Comparison of ENCODE assay signal across 9 mouse cellular contexts in the genomic region with DNA sequence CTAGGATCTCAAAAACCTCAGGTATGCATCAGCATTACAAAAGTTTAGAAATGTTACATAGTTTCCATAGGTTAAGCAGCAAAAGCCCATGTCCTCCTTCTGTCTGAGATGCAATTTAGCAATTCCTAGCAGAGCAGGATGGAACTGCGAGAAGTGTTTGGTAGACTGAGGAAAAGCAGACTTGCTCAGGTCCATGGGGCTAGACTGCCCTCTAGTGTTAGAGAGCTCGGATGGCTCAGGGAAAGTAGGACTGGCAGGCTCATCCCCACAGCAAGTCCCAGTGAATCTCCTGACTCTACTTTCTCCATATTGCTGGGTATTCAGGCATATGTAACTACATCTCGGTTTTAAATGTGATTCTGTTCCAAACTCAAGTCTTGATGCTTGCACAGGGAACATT. TPM values are rescaled to one million over a fixed set of nuclear protein-coding genes. Genes with fewer than 3 reads are reported as not detected.
DNase-seq lines count a peak whose midpoint lies in the region; ATAC-seq and TF ChIP-seq lines count a peak whose summit lies in the region.
"Had no signal": no experiment of that assay in that cellular context is flagged by ENCODE, and none has a peak within 500 bp of the region (broad histone marks: within the 10 kb centered on the region; RNA-seq: fewer than 3 reads in every experiment).

No protein-coding gene starts in this region.

- H3K27ac ChIP-seq in heart, embryonic 11.5 days (ENCODE audit: low read depth, low read length) = no peak overlapping the region
- H3K27ac ChIP-seq in hindbrain, embryonic 14.5 days = no peak overlapping the region
- no peak overlapping the region for H3K27ac ChIP-seq in midbrain, embryonic 10.5 days (replicated peaks)

- no peak overlapping the region for H3K4me3 ChIP-seq in heart, embryonic 11.5 days (ENCODE audit: low read depth, low read length)
- no peak overlapping the region for H3K4me3 ChIP-seq in hindbrain, embryonic 14.5 days (replicated peaks; ENCODE audit: low read length)
- H3K4me3 ChIP-seq in midbrain, embryonic 10.5 days = no peak overlapping the region
- H3K4me3 ChIP-seq: megakaryocyte, embryonic 14.5 days had no signal

- ATAC-seq in heart, embryonic 11.5 days (replicated peaks; ENCODE audit: insufficient number of reproducible peaks, low FRiP score, low TSS enrichment) = no peak; the same call in 1 of the 2 replicates
- ATAC-seq in erythroid progenitor cell, adult 5-6 weeks (replicated peaks; ENCODE audit: low FRiP score, poor library complexity, severe bottlenecking) = peak; percentile 72; the same call in 1 of the 2 replicates
- peak; percentile 90 for ATAC-seq in hindbrain, embryonic 14.5 days (ENCODE audit: low FRiP score)

- no peaks in the 10 kb centered on the region for H3K9me3 ChIP-seq in heart, embryonic 11.5 days (replicated peaks; ENCODE audit: control insufficient read depth, low read length)
- H3K9me3 ChIP-seq in hindbrain, embryonic 14.5 days (ENCODE audit: control insufficient read depth, low read length) = no peaks in the 10 kb centered on the region
- H3K9me3 ChIP-seq in midbrain, embryonic 10.5 days (replicated peaks) = no peaks in the 10 kb centered on the region

- H3K4me1 ChIP-seq in heart, embryonic 11.5 days (ENCODE audit: control insufficient read depth, insufficient read depth, low read length) = peaks cover 9% of the 10 kb centered on the region
- no peaks in the 10 kb centered on the region for H3K4me1 ChIP-seq in hindbrain, embryonic 14.5 days (replicated peaks; ENCODE audit: control insufficient read depth, insufficient read depth, low read length)
- peaks cover 17% of the 10 kb centered on the region for H3K4me1 ChIP-seq in midbrain, embryonic 10.5 days
- H3K4me1 ChIP-seq: megakaryocyte, embryonic 14.5 days had no signal

- no peak overlapping the region for H3K9ac ChIP-seq in heart, embryonic 11.5 days (ENCODE audit: low read depth, low read length)
- H3K9ac ChIP-seq in hindbrain, embryonic 14.5 days = no peak overlapping the region

- no peak overlapping the region for H3K4me2 ChIP-seq in heart, embryonic 11.5 days
- no peak overlapping the region for H3K4me2 ChIP-seq in hindbrain, embryonic 14.5 days (replicated peaks)

- WGBS in heart, embryonic 11.5 days (ENCODE audit: insufficient replicate concordance) = 8% methylated on average over 3 of the region's 3 CpGs
- 4% methylated on average over 3 of the region's 3 CpGs for WGBS in hindbrain, embryonic 14.5 days
- 13% methylated on average over 3 of the region's 3 CpGs for WGBS in midbrain, embryonic 10.5 days

- peak; percentile 94 for TF ChIP-seq CTCF in brain, embryonic 14.5 days (IDR thresholded peaks at IDR 0.05; ENCODE audit: borderline replicate concordance, extremely low read depth, insufficient read depth, insufficient read length)

- TF ChIP-seq POLR2A in brain, embryonic 14.5 days (IDR thresholded peaks at IDR 0.05; ENCODE audit: borderline replicate concordance, extremely low read depth, insufficient read depth, insufficient read length, poor library complexity, severe bottlenecking) = no peak

- DNase-seq in heart, adult 18-20 months = peak; percentile 62 to 80
- DNase-seq in brain, embryonic 14.5 days (ENCODE audit: low read depth) = peak; percentile 92
- DNase-seq in hindbrain, embryonic 14.5 days (ENCODE audit: low spot score) = peak; percentile 90
- DNase-seq in left cerebral cortex, adult 18-20 months (ENCODE audit: low spot score in 2 of 2) = peak; percentile 65 to 71
- DNase-seq in midbrain, embryonic 10.5 days (ENCODE audit: low spot score) = peak; percentile 72
- DNase-seq in spleen, adult 12 weeks (ENCODE audit: low spot score) = peak; percentile 33

- no peaks in the 10 kb centered on the region for H3K27me3 ChIP-seq in heart, embryonic 11.5 days (ENCODE audit: control insufficient read depth, insufficient read depth, low read length)
- no peaks in the 10 kb centered on the region for H3K27me3 ChIP-seq in hindbrain, embryonic 14.5 days (ENCODE audit: control insufficient read depth, insufficient read depth, low read length)
- H3K27me3 ChIP-seq in midbrain, embryonic 10.5 days (ENCODE audit: low read depth, poor library complexity, severe bottlenecking) = 0 out of 2 replicates have a peak, but pooled peaks cover 8% of the 10 kb centered on the region

- no peaks in the 10 kb centered on the region for H3K36me3 ChIP-seq in heart, embryonic 11.5 days (ENCODE audit: control insufficient read depth, insufficient read depth, low read length)
- H3K36me3 ChIP-seq in hindbrain, embryonic 14.5 days (replicated peaks; ENCODE audit: control insufficient read depth, insufficient read depth) = peaks cover 2% of the 10 kb centered on the region
- H3K36me3 ChIP-seq in midbrain, embryonic 10.5 days = peaks cover 2% of the 10 kb centered on the region; the same call in 1 of the 2 replicates

RNA-seq across cellular contexts. Expression of gene Sorbs1, which starts 31.3 kb away (rescaled TPM):
- total RNA-seq in heart, adult 18-20 months (2021) = 100 to 1,000 TPM; 642 to 766 TPM
- 90.6 and 93.6 TPM in 2 replicates for polyA plus RNA-seq in heart, embryonic 11.5 days (2014; fragmentation: Nextera tagmentation; extraction: Ambion mirVana)
- polyA plus RNA-seq in brain, embryonic 14.5 days (2012; rRNA removed) = 63.5 and 66.4 TPM in 2 replicates
- total RNA-seq in erythroid progenitor cell, adult 5-6 weeks (2015; ENCODE audit: low replicate concordance) = 87.9 and 106 TPM in 2 replicates
- total RNA-seq in erythroid progenitor cell, adult 5-6 weeks (2017; ENCODE audit: low replicate concordance) = 163 and 167 TPM in 2 replicates
- polyA plus RNA-seq in hindbrain, embryonic 14.5 days (2014; fragmentation: Nextera tagmentation; extraction: Ambion mirVana) = 88.4 and 98.8 TPM in 2 replicates
- 100 to 1,000 TPM; 144 to 149 TPM for total RNA-seq in left cerebral cortex, adult 18-20 months (2021)
- polyA plus RNA-seq in midbrain, embryonic 10.5 days (2016; fragmentation: Nextera tagmentation; extraction: Ambion mirVana) = 47.9 and 62.2 TPM in 2 replicates

RNA-seq across cellular contexts. Expression of gene Aldh18a1, which starts 43.4 kb away (rescaled TPM):
- 1 to 10 TPM; 6.4 to 7.9 TPM for total RNA-seq in heart, adult 18-20 months (2021)
- 38.9 and 42.9 TPM in 2 replicates for polyA plus RNA-seq in heart, embryonic 11.5 days (2014; fragmentation: Nextera tagmentation; extraction: Ambion mirVana)
- 81.3 and 88.2 TPM in 2 replicates for polyA plus RNA-seq in brain, embryonic 14.5 days (2012; rRNA removed)
- total RNA-seq in erythroid progenitor cell, adult 5-6 weeks (2015; ENCODE audit: low replicate concordance) = 10.9 and 30.6 TPM in 2 replicates
- 6.5 and 13.2 TPM in 2 replicates for total RNA-seq in erythroid progenitor cell, adult 5-6 weeks (2017; ENCODE audit: low replicate concordance)
- 45.5 and 50.4 TPM in 2 replicates for polyA plus RNA-seq in hindbrain, embryonic 14.5 days (2014; fragmentation: Nextera tagmentation; extraction: Ambion mirVana)
- 10 to 100 TPM; 22.5 to 28.9 TPM for total RNA-seq in left cerebral cortex, adult 18-20 months (2021)
- polyA plus RNA-seq in midbrain, embryonic 10.5 days (2016; fragmentation: Nextera tagmentation; extraction: Ambion mirVana) = 98.0 and 105 TPM in 2 replicates

Comparison
In these comparisons a context has a peak if more than half of its experiments do, and no peak if none do; other contexts are left out.
1. DNase-seq: peak in every context shown above with its lines; median percentile 92 in brain, embryonic 14.5 days; 90 in hindbrain, embryonic 14.5 days; 72 in midbrain, embryonic 10.5 days; 71 in heart, adult 18-20 months; 68 in left cerebral cortex, adult 18-20 months; 33 in spleen, adult 12 weeks.